Mouse (Mus musculus) forebrain, postnatal 0 days (tissue): ENCODE measurements around the gene Cacng2. TPM values are rescaled to one million over a fixed set of nuclear protein-coding genes. Genes with fewer than 3 reads are reported as not detected.

Experiments used
- ATAC-seq: fragments of 200-750 bp; cut with Nextera tagmentation; 2 replicates; pipeline ENCODE4 v1.8.0; 2017; ENCODE audit warnings: mild to moderate bottlenecking, moderate library complexity
- DNase-seq: peaks from one replicate; pipeline ENCODE4 v3.0.0-alpha.2; 2015
- H3K27ac ChIP-seq: fragments of 300-500 bp; sonication (generic); 2 replicates; pipeline ENCODE4 v1.5.1; 2014; ENCODE audit warnings: low read depth, mild to moderate bottlenecking, antibody characterized with exemption, low read length, moderate library complexity, mixed read lengths
- H3K27me3 ChIP-seq: fragments of 300-500 bp; sonication (generic); 2 replicates; pipeline ENCODE4 v1.6.1; 2014; ENCODE audit warnings: mild to moderate bottlenecking, low read length, mixed read lengths; ENCODE audit not compliant: insufficient read depth
- H3K36me3 ChIP-seq: fragments of 300-500 bp; sonication (generic); 2 replicates; pipeline ENCODE4 v1.6.1; 2014; ENCODE audit warnings: mild to moderate bottlenecking, moderate library complexity; ENCODE audit not compliant: insufficient read depth
- H3K4me1 ChIP-seq: fragments of 300-500 bp; sonication (generic); 2 replicates; pipeline ENCODE4 v1.6.1; 2014; ENCODE audit warnings: antibody characterized with exemption; ENCODE audit not compliant: insufficient read depth
- H3K4me2 ChIP-seq: fragments of 300-500 bp; sonication (generic); 2 replicates; pipeline ENCODE4 v1.6.1; 2014; ENCODE audit warnings: low read depth, mild to moderate bottlenecking, moderate library complexity
- H3K4me3 ChIP-seq: fragments of 300-500 bp; sonication (generic); 2 replicates; pipeline ENCODE4 v1.5.1; 2014; ENCODE audit warnings: low read depth, low read length, mixed read lengths
- H3K9ac ChIP-seq: fragments of 300-500 bp; sonication (generic); 2 replicates; pipeline ENCODE4 v1.6.1; 2014; ENCODE audit warnings: mild to moderate bottlenecking
- H3K9me3 ChIP-seq: fragments of 300-500 bp; sonication (generic); 2 replicates; pipeline ENCODE4 v1.6.1; 2016; ENCODE audit warnings: low read length
- CTCF ChIP-seq: sonication (generic); IDR thresholded peaks from 2 replicates; pipeline ENCODE4 v1.5.1; 2016; ENCODE audit warnings: antibody characterized with exemption, control low read depth, low read depth
- WGBS: fragments of 180-500 bp; shearing (Covaris S2); extraction: QIAGEN DNeasy Blood & Tissue Kit; methylation state at CpG from one replicate; pipeline ENCODE4 v1.1.7; 2014; 5-methylcytosine and 5-hydroxymethylcytosine counted together
- polyA plus RNA-seq: library from polyadenylated mRNA; unstranded; fragments of >200 nt; fragmentation: Nextera tagmentation; extraction: Ambion mirVana; gene quantifications from 2 replicates; pipeline ENCODE4 v1.2.1, GENCODE M21; 2015
- total RNA-seq: library from RNA; depleted of rRNA; stranded (reverse); fragments of >200 nt; gene quantifications from 2 replicates; pipeline ENCODE4 v1.2.3, GENCODE M21; 2014; rRNA removed

Cacng2 gene
- total RNA-seq (9.8 and 13.6 TPM in 2 replicates), polyA plus RNA-seq (6.8 and 10.1 TPM in 2 replicates)

- DNase-seq (peak; percentile 85), ATAC-seq (peak; percentile 91)
- Histone ChIP-seq H3K4me1 (peaks cover 18% of the 10 kb centered on the region), H3K4me3 (peak within 1 kb of the TSS; percentile 66), H3K36me3 (no peaks in the 10 kb centered on the region), H3K9me3 (no peaks in the 10 kb centered on the region), H3K27me3 (no peaks in the 10 kb centered on the region), H3K4me2 (peak within 1 kb of the TSS; percentile 79), H3K9ac (peak within 1 kb of the TSS; percentile 78), H3K27ac (peak within 1 kb of the TSS; percentile 79)
- no peak for TF ChIP-seq CTCF
- under 1% methylated on average over 38 of the region's 42 CpGs for WGBS
Measured at GRCm38 (mm10) chr15:78119704-78120103, at the start of gene Cacng2. TSS of gene Cacng2 (minus strand) at chr15:78120028.

- Histone ChIP-seq H3K9me3 (no peaks in the 10 kb centered on the region), H3K27me3 (no peaks in the 10 kb centered on the region), H3K4me3 (no peak overlapping the region), H3K4me2 (no peak overlapping the region), H3K36me3 (peaks cover 13% of the 10 kb centered on the region; the same call in 1 of the 2 replicates), H3K27ac (no peak overlapping the region), H3K9ac (no peak overlapping the region), H3K4me1 (peaks cover 11% of the 10 kb centered on the region)
- no peak for TF ChIP-seq CTCF
- DNase-seq: peak; percentile 43
- 74% methylated on average over 11 of the region's 11 CpGs for WGBS
- no peak for ATAC-seq
Measured at GRCm38 (mm10) chr15:78169566-78169965, 49.7 kb upstream of the Cacng2 start.

GRCm38 (mm10) chr15:78165292-78165691 lies 45.5 kb upstream of the Cacng2 start:
- 85% methylated on average over 4 of the region's 4 CpGs for WGBS
- H3K4me1 ChIP-seq: no peaks in the 10 kb centered on the region
- TF ChIP-seq CTCF: no peak
- DNase-seq: no peak
- no peaks in the 10 kb centered on the region for H3K9me3 ChIP-seq
- peaks cover 20% of the 10 kb centered on the region for H3K36me3 ChIP-seq
- H3K27me3 ChIP-seq: no peaks in the 10 kb centered on the region
- no peak overlapping the region for H3K4me2 ChIP-seq
- no peak overlapping the region for H3K27ac ChIP-seq
- no peak overlapping the region for H3K4me3 ChIP-seq
- no peak for ATAC-seq
- H3K9ac ChIP-seq: no peak overlapping the region

GRCm38 (mm10) chr15:78164466-78164865 lies 44.6 kb upstream of the Cacng2 start:
- Histone ChIP-seq H3K4me1 (no peaks in the 10 kb centered on the region), H3K27ac (no peak overlapping the region), H3K27me3 (no peaks in the 10 kb centered on the region), H3K9ac (no peak overlapping the region), H3K4me3 (no peak overlapping the region), H3K4me2 (no peak overlapping the region), H3K9me3 (no peaks in the 10 kb centered on the region), H3K36me3 (peaks cover 20% of the 10 kb centered on the region)
- TF ChIP-seq CTCF: no peak
- DNase-seq (no peak), ATAC-seq (no peak)
- 78% methylated on average over 11 of the region's 11 CpGs for WGBS

- Histone ChIP-seq H3K4me2 (no peak overlapping the region), H3K4me1 (no peaks in the 10 kb centered on the region), H3K27me3 (no peaks in the 10 kb centered on the region), H3K9me3 (no peaks in the 10 kb centered on the region), H3K4me3 (no peak overlapping the region), H3K36me3 (peaks cover 20% of the 10 kb centered on the region), H3K9ac (no peak overlapping the region), H3K27ac (no peak overlapping the region)
- no peak for ATAC-seq
- 85% methylated on average over 9 of the region's 9 CpGs for WGBS
- no peak for DNase-seq
- no peak for TF ChIP-seq CTCF
Measured at GRCm38 (mm10) chr15:78161946-78162345, 42.1 kb upstream of the Cacng2 start.

GRCm38 (mm10) chr15:78158335-78158734 lies 38.5 kb upstream of the Cacng2 start:
- H3K27ac ChIP-seq: no peak overlapping the region
- 71% methylated on average over 5 of the region's 5 CpGs for WGBS

GRCm38 (mm10) chr15:78157824-78158223 lies 38.0 kb upstream of the Cacng2 start:
- DNase-seq: no peak
- H3K4me3 ChIP-seq: no peak overlapping the region
- no peak for ATAC-seq
- H3K4me2 ChIP-seq: no peak overlapping the region
- WGBS: 61% methylated on average over 4 of the region's 4 CpGs
- no peaks in the 10 kb centered on the region for H3K27me3 ChIP-seq
- H3K9me3 ChIP-seq: no peaks in the 10 kb centered on the region
- H3K4me1 ChIP-seq: no peaks in the 10 kb centered on the region
- no peak overlapping the region for H3K27ac ChIP-seq
- no peak for TF ChIP-seq CTCF
- no peak overlapping the region for H3K9ac ChIP-seq
- no peaks in the 10 kb centered on the region for H3K36me3 ChIP-seq

More at GRCm38 (mm10) chr15:78158335-78158734, 38.5 kb upstream of the Cacng2 start:
- no peak overlapping the region for H3K9ac ChIP-seq
- H3K4me2 ChIP-seq: no peak overlapping the region
- no peaks in the 10 kb centered on the region for H3K36me3 ChIP-seq
- no peak overlapping the region for H3K4me3 ChIP-seq
- H3K4me1 ChIP-seq: no peaks in the 10 kb centered on the region
- TF ChIP-seq CTCF: no peak
- no peaks in the 10 kb centered on the region for H3K27me3 ChIP-seq
- ATAC-seq (no peak), DNase-seq (no peak)
- H3K9me3 ChIP-seq: no peaks in the 10 kb centered on the region
